Mouse (Mus musculus) kidney, embryonic 16.5 days (tissue): Measurements from ENCODE around the gene Gorab. TPM values are rescaled to one million over a fixed set of nuclear protein-coding genes. Genes with fewer than 3 reads are reported as not detected.

Source experiments
- ATAC-seq: fragments of 200-750 bp; cut with Nextera tagmentation; 2 replicates; pipeline ENCODE4 v1.8.0; 2017; ENCODE audit warnings: moderate TSS enrichment; ENCODE audit not compliant: low FRiP score, low TSS enrichment
- H3K27ac ChIP-seq: fragments of 300-500 bp; sonication (generic); 2 replicates; pipeline ENCODE4 v1.5.1; 2014; ENCODE audit warnings: low read length
- H3K27me3 ChIP-seq: fragments of 300-500 bp; sonication (generic); 2 replicates; pipeline ENCODE4 v1.6.1; 2014; ENCODE audit warnings: low read length, control low read depth, mixed read lengths; ENCODE audit not compliant: insufficient read depth
- H3K36me3 ChIP-seq: fragments of 300-500 bp; sonication (generic); 2 replicates; pipeline ENCODE4 v1.6.1; 2014; ENCODE audit warnings: low read length, control low read depth, mixed read lengths; ENCODE audit not compliant: insufficient read depth
- H3K4me1 ChIP-seq: fragments of 300-500 bp; sonication (generic); 2 replicates; pipeline ENCODE4 v1.6.1; 2014; ENCODE audit warnings: low read length, control low read depth, mixed read lengths; ENCODE audit not compliant: insufficient read depth
- H3K4me2 ChIP-seq: fragments of 300-500 bp; sonication (generic); replicated peaks from 2 replicates; pipeline ENCODE4 v1.6.1; 2014; ENCODE audit warnings: low read depth, low read length
- H3K4me3 ChIP-seq: fragments of 300-500 bp; sonication (generic); 2 replicates; pipeline ENCODE4 v1.5.1; 2014; ENCODE audit warnings: mild to moderate bottlenecking, low read length
- H3K9ac ChIP-seq: fragments of 300-500 bp; sonication (generic); replicated peaks from 2 replicates; pipeline ENCODE4 v1.6.1; 2014; ENCODE audit warnings: low read length
- H3K9me3 ChIP-seq: fragments of 300-500 bp; sonication (generic); 2 replicates; pipeline ENCODE4 v1.6.1; 2016; ENCODE audit warnings: low read length, control low read depth
- WGBS: fragments of 180-500 bp; shearing (Covaris S2); extraction: QIAGEN DNeasy Blood & Tissue Kit; methylation state at CpG from one replicate; pipeline ENCODE4 v1.1.7; 2014; 5-methylcytosine and 5-hydroxymethylcytosine counted together
- polyA plus RNA-seq: library from polyadenylated mRNA; unstranded; fragments of >200 nt; fragmentation: Nextera tagmentation; extraction: Ambion mirVana; gene quantifications from 2 replicates; pipeline ENCODE4 v1.2.1, GENCODE M21; 2015

The Gorab gene
- polyA plus RNA-seq, 1 experiment from 2014 or later, result 21.9 TPM

- H3K4me3 ChIP-seq, result no peak overlapping the region
- no peaks in the 10 kb centered on the region for H3K9me3 ChIP-seq
- H3K9ac ChIP-seq, result no peak overlapping the region
- no peak overlapping the region for H3K4me2 ChIP-seq
- H3K4me1 ChIP-seq, result peaks cover 4% of the 10 kb centered on the region; the same call in 1 of the 2 replicates
- H3K36me3 ChIP-seq, result no peaks in the 10 kb centered on the region
- no peaks in the 10 kb centered on the region for H3K27me3 ChIP-seq
- no peak overlapping the region for H3K27ac ChIP-seq
- no peak for ATAC-seq
- WGBS, result 82% methylated on average over 3 of the region's 3 CpGs
These were observed 43.9 kb downstream of the Gorab start for GRCm38 (mm10) chr1:163359521-163359920.

GRCm38 (mm10) chr1:163358165-163358564, 45.3 kb downstream of the Gorab start:
- Histone ChIP-seq H3K9ac (no peak overlapping the region), H3K27me3 (no peaks in the 10 kb centered on the region), H3K27ac (no peak overlapping the region), H3K4me2 (no peak overlapping the region), H3K4me1 (peaks cover 4% of the 10 kb centered on the region; the same call in 1 of the 2 replicates), H3K36me3 (no peaks in the 10 kb centered on the region), H3K4me3 (no peak overlapping the region), H3K9me3 (no peaks in the 10 kb centered on the region)
- no peak for ATAC-seq
- WGBS, result 28% methylated on average over 7 of the region's 7 CpGs

- no peaks in the 10 kb centered on the region for H3K27me3 ChIP-seq
- no peak for ATAC-seq
- no peaks in the 10 kb centered on the region for H3K9me3 ChIP-seq
- H3K4me2 ChIP-seq, result no peak overlapping the region
- H3K36me3 ChIP-seq, result no peaks in the 10 kb centered on the region
- H3K4me3 ChIP-seq, result no peak overlapping the region
- peaks cover 4% of the 10 kb centered on the region; the same call in 1 of the 2 replicates for H3K4me1 ChIP-seq
- H3K9ac ChIP-seq, result no peak overlapping the region
- 33% methylated on average over 6 of the region's 6 CpGs for WGBS
- no peak overlapping the region for H3K27ac ChIP-seq
These were observed 45.7 kb downstream of the Gorab start for GRCm38 (mm10) chr1:163357733-163358132.

DNA sequence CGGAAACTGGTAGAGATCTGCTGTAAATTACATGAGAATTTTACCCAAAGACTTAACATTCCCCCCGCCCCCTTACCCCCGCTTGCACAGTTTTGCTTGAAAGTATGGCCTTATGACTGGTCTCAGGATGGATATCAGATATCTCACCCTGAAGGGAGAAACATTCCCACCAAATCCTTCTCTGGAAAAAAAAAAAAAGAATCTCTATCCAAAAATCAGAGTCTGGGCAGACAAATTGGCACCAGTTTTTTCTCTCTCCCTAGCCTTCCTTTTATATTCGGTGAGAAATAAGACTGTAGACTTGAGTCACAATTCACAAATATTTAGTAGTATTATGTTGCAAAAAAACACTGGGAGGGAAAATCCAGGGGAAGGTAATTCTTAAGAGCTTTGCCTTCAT, 47.3 kb downstream of the Gorab start:
- H3K9ac ChIP-seq, result no peak overlapping the region
- H3K36me3 ChIP-seq, result no peaks in the 10 kb centered on the region
- no peak overlapping the region for H3K4me3 ChIP-seq
- no peak overlapping the region for H3K27ac ChIP-seq
- no peak for ATAC-seq
- H3K4me2 ChIP-seq, result no peak overlapping the region
- H3K27me3 ChIP-seq, result no peaks in the 10 kb centered on the region
- 23% methylated on average over 4 of the region's 4 CpGs for WGBS
- no peaks in the 10 kb centered on the region for H3K9me3 ChIP-seq
- H3K4me1 ChIP-seq, result peaks cover 4% of the 10 kb centered on the region; the same call in 1 of the 2 replicates

DNA sequence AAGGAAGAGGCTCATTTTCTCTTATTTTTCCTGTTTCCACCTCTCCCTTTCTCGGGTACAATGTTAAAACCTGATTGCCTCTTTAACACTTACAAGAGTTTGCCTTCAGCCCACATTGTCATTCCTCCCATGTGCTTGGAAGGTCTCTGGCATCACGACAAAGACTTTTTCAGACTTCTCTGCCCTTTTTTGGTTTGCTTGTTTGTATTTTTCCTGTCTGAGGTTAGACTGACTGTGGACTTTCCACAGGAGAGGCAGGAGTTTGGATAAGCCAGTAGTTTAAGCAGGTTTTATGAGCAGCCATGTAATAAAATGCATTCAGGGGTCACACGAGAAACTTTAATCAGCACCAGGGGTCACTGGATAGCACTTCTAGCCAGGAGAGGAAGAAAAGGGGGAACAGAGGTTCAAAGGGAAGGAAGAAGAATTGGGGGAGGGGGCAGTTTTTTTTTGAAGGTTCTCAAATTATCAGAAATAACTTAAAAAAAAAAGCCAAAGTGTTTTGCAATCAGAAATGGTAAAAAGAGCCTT, 47.8 kb downstream of the Gorab start:
- Histone ChIP-seq H3K4me1 (peaks cover 4% of the 10 kb centered on the region; the same call in 1 of the 2 replicates), H3K36me3 (no peaks in the 10 kb centered on the region), H3K27me3 (no peaks in the 10 kb centered on the region), H3K4me2 (no peak overlapping the region), H3K9ac (no peak overlapping the region), H3K9me3 (no peaks in the 10 kb centered on the region), H3K4me3 (no peak overlapping the region), H3K27ac (no peak overlapping the region)
- WGBS, result 13% methylated on average over 3 of the region's 3 CpGs
- ATAC-seq, result no peak

DNA sequence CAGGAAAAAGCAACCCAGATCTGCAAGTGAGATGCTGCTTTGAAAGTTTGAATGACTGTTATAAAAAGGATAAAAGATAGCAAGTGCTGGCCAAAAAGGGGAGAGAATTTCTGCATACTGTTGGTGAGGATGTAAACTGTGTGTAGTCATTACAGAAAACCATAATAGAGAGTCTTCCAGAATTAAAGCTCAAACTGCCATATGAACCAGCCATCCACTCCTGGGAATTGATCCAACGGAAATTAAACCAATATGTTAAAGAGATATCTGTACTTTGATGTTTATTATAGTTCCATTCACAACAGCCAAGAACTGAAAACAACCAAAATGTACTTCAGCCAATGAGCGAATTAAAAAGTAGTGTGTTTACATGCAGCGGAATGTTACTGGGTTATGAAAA, 52.5 kb downstream of the Gorab start:
- no peak for ATAC-seq
- no peaks in the 10 kb centered on the region for H3K36me3 ChIP-seq
- no peak overlapping the region for H3K4me2 ChIP-seq
- no peaks in the 10 kb centered on the region for H3K9me3 ChIP-seq
- H3K27ac ChIP-seq, result no peak overlapping the region
- H3K9ac ChIP-seq, result no peak overlapping the region
- no peaks in the 10 kb centered on the region for H3K27me3 ChIP-seq
- peaks cover 4% of the 10 kb centered on the region; the same call in 1 of the 2 replicates for H3K4me1 ChIP-seq
- H3K4me3 ChIP-seq, result no peak overlapping the region
- 85% methylated on average over 3 of the region's 3 CpGs for WGBS

DNA sequence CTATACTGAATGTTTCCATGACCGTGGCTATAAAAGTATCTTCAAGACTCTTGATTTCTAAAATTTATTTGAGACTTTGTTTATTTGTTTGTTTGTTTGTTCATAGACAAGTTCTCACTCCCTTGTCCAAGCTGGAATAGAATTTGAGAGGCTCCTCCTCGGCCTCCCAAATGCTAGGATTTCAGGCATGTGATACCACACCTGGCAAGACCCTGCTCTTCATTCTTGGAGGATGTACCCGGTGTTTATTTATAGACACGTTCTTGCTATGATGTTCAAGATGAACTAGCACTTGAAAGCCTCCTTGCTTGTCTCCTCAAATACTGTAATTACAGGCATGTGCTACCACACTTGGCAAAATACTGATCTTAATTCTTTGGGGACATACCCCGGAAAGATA, 57.9 kb downstream of the Gorab start:
- H3K4me2 ChIP-seq, result no peak overlapping the region
- 73% methylated on average over 5 of the region's 5 CpGs for WGBS
- H3K9ac ChIP-seq, result no peak overlapping the region
- no peak for ATAC-seq
- no peak overlapping the region for H3K4me3 ChIP-seq
- H3K27me3 ChIP-seq, result no peaks in the 10 kb centered on the region
- H3K27ac ChIP-seq, result no peak overlapping the region
- no peaks in the 10 kb centered on the region for H3K9me3 ChIP-seq
- no peaks in the 10 kb centered on the region for H3K4me1 ChIP-seq
- no peaks in the 10 kb centered on the region for H3K36me3 ChIP-seq

DNA sequence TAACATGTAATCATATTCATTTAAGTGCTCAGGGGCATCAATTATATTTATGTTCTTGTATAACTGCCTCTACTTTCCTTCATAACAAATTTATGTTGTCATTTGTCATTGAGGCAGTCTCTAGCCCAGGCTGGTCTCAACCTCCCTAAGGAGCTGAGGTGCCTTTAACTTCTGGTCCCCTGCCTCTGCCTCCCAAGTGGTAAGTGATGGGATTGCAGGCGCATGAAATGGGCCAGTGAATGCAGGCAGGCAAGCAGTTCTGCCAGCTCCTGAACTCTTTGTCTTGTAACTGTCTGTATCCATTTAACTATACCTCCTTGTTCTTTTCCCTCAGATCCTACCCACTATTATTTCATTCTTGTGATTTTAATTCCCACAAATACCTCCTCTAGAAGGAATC, 58.5 kb downstream of the Gorab start:
- WGBS, result 42% methylated on average over 1 of the region's 1 CpGs
- no peak for ATAC-seq
- H3K9me3 ChIP-seq, result no peaks in the 10 kb centered on the region
- no peaks in the 10 kb centered on the region for H3K4me1 ChIP-seq
- no peak overlapping the region for H3K4me2 ChIP-seq
- H3K27me3 ChIP-seq, result no peaks in the 10 kb centered on the region
- no peak overlapping the region for H3K27ac ChIP-seq
- H3K36me3 ChIP-seq, result no peaks in the 10 kb centered on the region
- H3K9ac ChIP-seq, result no peak overlapping the region
- no peak overlapping the region for H3K4me3 ChIP-seq

- Histone ChIP-seq H3K4me3 (no peak overlapping the region), H3K27me3 (no peaks in the 10 kb centered on the region), H3K9me3 (no peaks in the 10 kb centered on the region), H3K27ac (no peak overlapping the region), H3K4me2 (no peak overlapping the region), H3K9ac (no peak overlapping the region), H3K36me3 (no peaks in the 10 kb centered on the region), H3K4me1 (no peaks in the 10 kb centered on the region)
- 61% methylated on average over 3 of the region's 3 CpGs for WGBS
- ATAC-seq, result no peak
These were observed 64.3 kb downstream of the Gorab start for GRCm38 (mm10) chr1:163339219-163339561.

- 66% methylated on average over 7 of the region's 7 CpGs for WGBS
- Histone ChIP-seq H3K4me3 (no peak overlapping the region), H3K36me3 (no peaks in the 10 kb centered on the region), H3K9me3 (no peaks in the 10 kb centered on the region), H3K4me2 (no peak overlapping the region), H3K27ac (no peak overlapping the region), H3K27me3 (no peaks in the 10 kb centered on the region), H3K9ac (no peak overlapping the region), H3K4me1 (no peaks in the 10 kb centered on the region)
- no peak for ATAC-seq
These were observed 64.8 kb downstream of the Gorab start for GRCm38 (mm10) chr1:163338525-163339218.
